ENCODE assay signal across 34 mouse cellular contexts in the genomic region with DNA sequence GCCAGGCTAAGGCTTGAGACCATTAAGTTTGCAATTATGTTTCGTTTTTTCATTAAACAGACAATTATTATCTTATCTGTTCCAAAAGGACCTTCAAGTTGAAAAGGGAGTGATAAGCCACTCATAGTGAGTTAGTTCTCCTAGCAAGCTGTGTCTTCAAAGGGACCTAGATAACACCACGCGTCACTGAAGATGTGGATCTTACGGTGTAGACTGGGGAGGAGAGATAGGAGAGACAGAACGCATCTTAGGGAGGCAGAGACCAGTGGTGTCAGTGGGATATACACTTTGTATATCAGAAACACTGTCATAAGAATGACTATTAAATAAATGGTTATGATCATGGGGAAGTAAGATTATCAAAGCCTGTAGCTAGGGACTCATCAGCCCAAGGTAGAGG. TPM values are rescaled to one million over a fixed set of nuclear protein-coding genes. Genes with fewer than 3 reads are reported as not detected.
DNase-seq lines count a peak whose midpoint lies in the region; ATAC-seq lines count a peak whose summit lies in the region.
"Had no signal": no experiment of that assay in that cellular context is flagged by ENCODE, and none has a peak within 500 bp of the region (broad histone marks: within the 10 kb centered on the region; RNA-seq: fewer than 3 reads in every experiment).

No protein-coding gene starts in this region.

- H3K4me2 ChIP-seq in midbrain, embryonic 11.5 days, result no peak overlapping the region
- no peak overlapping the region for H3K4me2 ChIP-seq in midbrain, embryonic 15.5 days
- H3K4me2 ChIP-seq in liver, embryonic 15.5 days, result no peak overlapping the region
- no peak overlapping the region for H3K4me2 ChIP-seq in forebrain, embryonic 16.5 days (ENCODE audit: low read length)
- no peak overlapping the region for H3K4me2 ChIP-seq in heart, embryonic 11.5 days
- H3K4me2 ChIP-seq: heart, embryonic 13.5 days; hindbrain, embryonic 14.5 days; kidney, embryonic 15.5 days; limb, embryonic 13.5 days; midbrain, embryonic 12.5 days; neural tube, embryonic 13.5 days had no signal

- no peak overlapping the region for H3K27ac ChIP-seq in midbrain, embryonic 11.5 days (ENCODE audit: low read depth, low read length)
- H3K27ac ChIP-seq in midbrain, embryonic 15.5 days, result no peak overlapping the region
- no peak overlapping the region for H3K27ac ChIP-seq in liver, embryonic 15.5 days (replicated peaks)
- no peak overlapping the region for H3K27ac ChIP-seq in forebrain, embryonic 16.5 days (ENCODE audit: low read length)
- H3K27ac ChIP-seq in heart, embryonic 11.5 days (ENCODE audit: low read depth, low read length), result no peak overlapping the region
- H3K27ac ChIP-seq: heart, embryonic 13.5 days; hindbrain, embryonic 14.5 days; kidney, embryonic 15.5 days; layer of hippocampus, adult 2 months; left cerebral cortex, adult 2 months; limb, embryonic 13.5 days; midbrain, embryonic 12.5 days; neural tube, embryonic 13.5 days had no signal

- no peaks in the 10 kb centered on the region for H3K9me3 ChIP-seq in midbrain, embryonic 11.5 days (ENCODE audit: control insufficient read depth, low read length)
- no peaks in the 10 kb centered on the region for H3K9me3 ChIP-seq in midbrain, embryonic 15.5 days
- no peaks in the 10 kb centered on the region for H3K9me3 ChIP-seq in liver, embryonic 15.5 days (replicated peaks)
- H3K9me3 ChIP-seq in forebrain, embryonic 16.5 days (ENCODE audit: control insufficient read depth, low read length), result no peaks in the 10 kb centered on the region
- no peaks in the 10 kb centered on the region for H3K9me3 ChIP-seq in heart, embryonic 11.5 days (replicated peaks; ENCODE audit: control insufficient read depth, low read length)
- H3K9me3 ChIP-seq: heart, embryonic 13.5 days; kidney, embryonic 15.5 days; limb, embryonic 13.5 days; midbrain, embryonic 12.5 days; neural tube, embryonic 13.5 days had no signal

- H3K9ac ChIP-seq in midbrain, embryonic 11.5 days (ENCODE audit: low read length), result no peak overlapping the region
- no peak overlapping the region for H3K9ac ChIP-seq in midbrain, embryonic 15.5 days
- H3K9ac ChIP-seq in liver, embryonic 15.5 days, result no peak overlapping the region
- H3K9ac ChIP-seq in forebrain, embryonic 16.5 days (replicated peaks; ENCODE audit: low read depth, low read length), result no peak overlapping the region
- no peak overlapping the region for H3K9ac ChIP-seq in heart, embryonic 11.5 days (ENCODE audit: low read depth, low read length)
- H3K9ac ChIP-seq: heart, embryonic 13.5 days; hindbrain, embryonic 14.5 days; kidney, embryonic 15.5 days; limb, embryonic 13.5 days; midbrain, embryonic 12.5 days; neural tube, embryonic 13.5 days had no signal

- 83% methylated on average over 5 of the region's 5 CpGs for WGBS in midbrain, embryonic 11.5 days
- WGBS in midbrain, embryonic 15.5 days, result 89% methylated on average over 5 of the region's 5 CpGs
- WGBS in liver, embryonic 15.5 days (ENCODE audit: insufficient replicate concordance), result 31% methylated on average over 5 of the region's 5 CpGs
- 88% methylated on average over 5 of the region's 5 CpGs for WGBS in forebrain, embryonic 16.5 days
- 26% methylated on average over 5 of the region's 5 CpGs for WGBS in heart, embryonic 11.5 days (ENCODE audit: insufficient replicate concordance)

- ATAC-seq in midbrain, embryonic 11.5 days (ENCODE audit: low FRiP score), result no peak
- ATAC-seq in midbrain, embryonic 15.5 days (replicated peaks), result no peak
- peak; percentile 90 for ATAC-seq in liver, embryonic 15.5 days (ENCODE audit: insufficient read depth)
- ATAC-seq in forebrain, embryonic 16.5 days, result no peak
- ATAC-seq in heart, embryonic 11.5 days (replicated peaks; ENCODE audit: insufficient number of reproducible peaks, low FRiP score, low TSS enrichment), result no peak
- ATAC-seq: forebrain, embryonic 14.5 days; inflammation-experienced regulatory T-cells, adult 6 months had no signal

- no peaks in the 10 kb centered on the region for H3K36me3 ChIP-seq in midbrain, embryonic 11.5 days (ENCODE audit: control insufficient read depth, insufficient read depth, low read length)
- H3K36me3 ChIP-seq in midbrain, embryonic 15.5 days (replicated peaks), result no peaks in the 10 kb centered on the region
- no peaks in the 10 kb centered on the region for H3K36me3 ChIP-seq in liver, embryonic 15.5 days (replicated peaks)
- no peaks in the 10 kb centered on the region for H3K36me3 ChIP-seq in forebrain, embryonic 16.5 days (ENCODE audit: control insufficient read depth, insufficient read depth)
- no peaks in the 10 kb centered on the region for H3K36me3 ChIP-seq in heart, embryonic 11.5 days (ENCODE audit: control insufficient read depth, insufficient read depth, low read length)
- H3K36me3 ChIP-seq: heart, embryonic 13.5 days; kidney, embryonic 15.5 days; limb, embryonic 13.5 days; midbrain, embryonic 12.5 days; neural tube, embryonic 13.5 days had no signal

- DNase-seq in midbrain, embryonic 11.5 days (ENCODE audit: low spot score, missing footprints), result peak; percentile 51
- peak; percentile 8 for DNase-seq in liver
- DNase-seq in cerebellum, postnatal 14 days, result no peak
- no peak for DNase-seq in kidney, postnatal 4 days
- DNase-seq: adrenal gland, postnatal 25 days; cerebellum, adult 2 months; cerebellum, postnatal 25 days; gastrocnemius, postnatal 36 days; heart, adult 18-20 months; heart, postnatal 10 days; kidney, adult 11 months; kidney, postnatal 25 days; lung, adult 2 months; lung, postnatal 10 days; right cerebral cortex, postnatal 25 days; thymus, adult 18-20 months; thymus, postnatal 25 days had no signal

- H3K4me3 ChIP-seq in midbrain, embryonic 11.5 days (ENCODE audit: low read depth, low read length), result no peak overlapping the region
- H3K4me3 ChIP-seq in midbrain, embryonic 15.5 days, result no peak overlapping the region
- H3K4me3 ChIP-seq in liver, embryonic 15.5 days (replicated peaks), result no peak overlapping the region
- H3K4me3 ChIP-seq in forebrain, embryonic 16.5 days (replicated peaks; ENCODE audit: low read length), result no peak overlapping the region
- no peak overlapping the region for H3K4me3 ChIP-seq in heart, embryonic 11.5 days (ENCODE audit: low read depth, low read length)
- H3K4me3 ChIP-seq: heart, embryonic 13.5 days; kidney, embryonic 15.5 days; layer of hippocampus, adult 2 months; left cerebral cortex, adult 2 months; limb, embryonic 13.5 days; midbrain, embryonic 12.5 days; neural tube, embryonic 13.5 days had no signal

- H3K27me3 ChIP-seq in midbrain, embryonic 11.5 days (ENCODE audit: control insufficient read depth, insufficient read depth, low read length), result peaks cover 4% of the 10 kb centered on the region; the same call in 1 of the 2 replicates
- H3K27me3 ChIP-seq in midbrain, embryonic 15.5 days (replicated peaks), result peaks cover 30% of the 10 kb centered on the region
- H3K27me3 ChIP-seq in liver, embryonic 15.5 days, result peaks cover 4% of the 10 kb centered on the region; the same call in 1 of the 2 replicates
- peaks cover under 1% of the 10 kb centered on the region; the same call in 1 of the 2 replicates for H3K27me3 ChIP-seq in forebrain, embryonic 16.5 days (replicated peaks; ENCODE audit: control insufficient read depth, insufficient read depth, low read length)
- peaks cover 6% of the 10 kb centered on the region; the same call in 1 of the 2 replicates for H3K27me3 ChIP-seq in heart, embryonic 11.5 days (ENCODE audit: control insufficient read depth, insufficient read depth, low read length)
- H3K27me3 ChIP-seq: CH12.LX had no signal

- H3K4me1 ChIP-seq in midbrain, embryonic 11.5 days (ENCODE audit: control insufficient read depth, insufficient read depth, low read length), result no peaks in the 10 kb centered on the region
- H3K4me1 ChIP-seq in midbrain, embryonic 15.5 days, result no peaks in the 10 kb centered on the region
- H3K4me1 ChIP-seq in liver, embryonic 15.5 days (replicated peaks), result no peaks in the 10 kb centered on the region
- H3K4me1 ChIP-seq in forebrain, embryonic 16.5 days (replicated peaks; ENCODE audit: control insufficient read depth, insufficient read depth, low read length), result no peaks in the 10 kb centered on the region
- no peaks in the 10 kb centered on the region for H3K4me1 ChIP-seq in heart, embryonic 11.5 days (ENCODE audit: control insufficient read depth, insufficient read depth, low read length)
- H3K4me1 ChIP-seq: heart, embryonic 13.5 days; kidney, embryonic 15.5 days; limb, embryonic 13.5 days; midbrain, embryonic 12.5 days; neural tube, embryonic 13.5 days had no signal

RNA-seq across cellular contexts. Expression of a gene that starts 4.6 kb away (rescaled TPM):
- polyA plus RNA-seq in midbrain, embryonic 11.5 days (2014; fragmentation: Nextera tagmentation; extraction: Ambion mirVana), result 3.0 and 4.0 TPM in 2 replicates
- polyA plus RNA-seq in midbrain, embryonic 15.5 days (2015; fragmentation: Nextera tagmentation; extraction: Ambion mirVana), result 6.9 and 8.6 TPM in 2 replicates
- not detected in 2 replicates for polyA plus RNA-seq in liver, embryonic 15.5 days (2015; fragmentation: Nextera tagmentation; extraction: Ambion mirVana)
- 0.93 and 1.2 TPM in 2 replicates for polyA plus RNA-seq in forebrain, embryonic 16.5 days (2015; fragmentation: Nextera tagmentation; extraction: Ambion mirVana)
- polyA plus RNA-seq in heart, embryonic 11.5 days (2014; fragmentation: Nextera tagmentation; extraction: Ambion mirVana), result 0.07 TPM in 1 of 2 replicates, not detected in the other
- polyA plus RNA-seq: C2C12; heart, embryonic 13.5 days; inflammation-experienced regulatory T-cells, adult 6 months; lung, adult 2 months; stomach, embryonic 16.5 days had no signal

Comparison
In these comparisons a context has a peak if more than half of its experiments do, and no peak if none do; other contexts are left out.
1. DNase-seq: peak in midbrain, embryonic 11.5 days (single experiment) and liver (single experiment); none in cerebellum, postnatal 14 days (0 of 2) and kidney, postnatal 4 days (0 of 2).